13 mouse cellular contexts compared by ENCODE assay signal in genomic region chr14:121220040-121220322, GRCm38 (mm10).
A peak's percentile ranks its signal among the peaks of the same experiment; 100 is the strongest.
DNase-seq lines count a peak whose midpoint lies in the region; ATAC-seq lines count a peak whose summit lies in the region.
"Had no signal": no experiment of that assay in that cellular context is flagged by ENCODE, and none has a peak within 500 bp of the region (broad histone marks: within the 10 kb centered on the region; RNA-seq: fewer than 3 reads in every experiment).

No protein-coding gene starts in this region.

- H3K27ac ChIP-seq in hindbrain, embryonic 15.5 days (replicated peaks) = no peak overlapping the region
- no peak overlapping the region for H3K27ac ChIP-seq in hindbrain, embryonic 14.5 days
- 0 out of 2 replicates have a peak overlapping the region, but pooled peaks have one; percentile 17 for H3K27ac ChIP-seq in embryonic facial prominence, embryonic 12.5 days
- peak overlapping the region; percentile 28; the same call in 1 of the 2 replicates for H3K27ac ChIP-seq in forebrain, embryonic 14.5 days (ENCODE audit: low read depth, low read length)
- no peak overlapping the region for H3K27ac ChIP-seq in midbrain, embryonic 16.5 days (ENCODE audit: low read length)

- H3K4me1 ChIP-seq in hindbrain, embryonic 15.5 days (replicated peaks) = peaks cover 28% of the 10 kb centered on the region
- H3K4me1 ChIP-seq in hindbrain, embryonic 14.5 days (replicated peaks; ENCODE audit: control insufficient read depth, insufficient read depth, low read length) = peaks cover 9% of the 10 kb centered on the region; the same call in 1 of the 2 replicates
- 0 out of 2 replicates have a peak, but pooled peaks cover 11% of the 10 kb centered on the region for H3K4me1 ChIP-seq in embryonic facial prominence, embryonic 12.5 days
- no peaks in the 10 kb centered on the region for H3K4me1 ChIP-seq in forebrain, embryonic 14.5 days (ENCODE audit: control insufficient read depth, insufficient read depth, low read length)
- peaks cover 14% of the 10 kb centered on the region for H3K4me1 ChIP-seq in midbrain, embryonic 16.5 days (ENCODE audit: control insufficient read depth, insufficient read depth, low read length)
- H3K4me1 ChIP-seq: megakaryocyte, embryonic 14.5 days had no signal

- no peak overlapping the region for H3K9ac ChIP-seq in hindbrain, embryonic 15.5 days
- H3K9ac ChIP-seq in hindbrain, embryonic 14.5 days = no peak overlapping the region
- H3K9ac ChIP-seq in embryonic facial prominence, embryonic 12.5 days = no peak overlapping the region
- no peak overlapping the region for H3K9ac ChIP-seq in forebrain, embryonic 14.5 days (ENCODE audit: low read length)
- H3K9ac ChIP-seq in midbrain, embryonic 16.5 days (ENCODE audit: low read depth, low read length) = no peak overlapping the region

- ATAC-seq in hindbrain, embryonic 15.5 days (ENCODE audit: low FRiP score, low read depth) = peak; percentile 43; the same call in 1 of the 2 replicates
- no peak for ATAC-seq in hindbrain, embryonic 14.5 days (ENCODE audit: low FRiP score)
- ATAC-seq in embryonic facial prominence, embryonic 12.5 days (ENCODE audit: insufficient number of reproducible peaks, insufficient read depth, low FRiP score, low TSS enrichment) = no peak
- ATAC-seq in forebrain, embryonic 14.5 days = peak; percentile 35; the same call in 1 of the 2 replicates
- ATAC-seq in midbrain, embryonic 16.5 days = peak; percentile 47; the same call in 1 of the 2 replicates

- no peak for DNase-seq in hindbrain, embryonic 14.5 days (ENCODE audit: low spot score)
- no peak for DNase-seq in forebrain, embryonic 14.5 days (ENCODE audit: low spot score)
- no peak for DNase-seq in urinary bladder, adult 2 months (ENCODE audit: low spot score)
- DNase-seq in left cerebral cortex, adult 9 months (ENCODE audit: low spot score in 2 of 2) = no peak
- DNase-seq in layer of hippocampus, adult 11-12 months (ENCODE audit: low spot score) = no peak
- DNase-seq: thymus, adult 18-20 months had no signal

- H3K4me3 ChIP-seq in hindbrain, embryonic 15.5 days = no peak overlapping the region
- H3K4me3 ChIP-seq in hindbrain, embryonic 14.5 days (replicated peaks; ENCODE audit: low read length) = no peak overlapping the region
- H3K4me3 ChIP-seq in embryonic facial prominence, embryonic 12.5 days = no peak overlapping the region
- H3K4me3 ChIP-seq in forebrain, embryonic 14.5 days (ENCODE audit: low read depth, low read length) = no peak overlapping the region
- no peak overlapping the region for H3K4me3 ChIP-seq in midbrain, embryonic 16.5 days (ENCODE audit: low read depth, low read length)
- H3K4me3 ChIP-seq: layer of hippocampus, adult 2 months; megakaryocyte, embryonic 14.5 days had no signal

- H3K9me3 ChIP-seq in hindbrain, embryonic 15.5 days = no peaks in the 10 kb centered on the region
- no peaks in the 10 kb centered on the region for H3K9me3 ChIP-seq in hindbrain, embryonic 14.5 days (ENCODE audit: control insufficient read depth, low read length)
- H3K9me3 ChIP-seq in embryonic facial prominence, embryonic 12.5 days = no peaks in the 10 kb centered on the region
- no peaks in the 10 kb centered on the region for H3K9me3 ChIP-seq in forebrain, embryonic 14.5 days (replicated peaks; ENCODE audit: control insufficient read depth, low read length)
- no peaks in the 10 kb centered on the region for H3K9me3 ChIP-seq in midbrain, embryonic 16.5 days (replicated peaks; ENCODE audit: control insufficient read depth, low read length, poor library complexity, severe bottlenecking)

- 100% methylated on average over 1 of the region's 1 CpGs for WGBS in hindbrain, embryonic 15.5 days
- WGBS in hindbrain, embryonic 14.5 days = 90% methylated on average over 1 of the region's 1 CpGs
- 100% methylated on average over 1 of the region's 1 CpGs for WGBS in embryonic facial prominence, embryonic 12.5 days
- 100% methylated on average over 1 of the region's 1 CpGs for WGBS in forebrain, embryonic 14.5 days
- 100% methylated on average over 1 of the region's 1 CpGs for WGBS in midbrain, embryonic 16.5 days

- H3K36me3 ChIP-seq in hindbrain, embryonic 15.5 days = peaks cover 27% of the 10 kb centered on the region
- peaks cover 12% of the 10 kb centered on the region for H3K36me3 ChIP-seq in hindbrain, embryonic 14.5 days (replicated peaks; ENCODE audit: control insufficient read depth, insufficient read depth)
- peaks cover 37% of the 10 kb centered on the region for H3K36me3 ChIP-seq in embryonic facial prominence, embryonic 12.5 days
- H3K36me3 ChIP-seq in forebrain, embryonic 14.5 days (ENCODE audit: control insufficient read depth, insufficient read depth, low read length) = peaks cover 9% of the 10 kb centered on the region; the same call in 1 of the 2 replicates
- peaks cover 2% of the 10 kb centered on the region for H3K36me3 ChIP-seq in midbrain, embryonic 16.5 days (ENCODE audit: control insufficient read depth, insufficient read depth, low read length)

- no peak overlapping the region for H3K4me2 ChIP-seq in hindbrain, embryonic 15.5 days
- no peak overlapping the region for H3K4me2 ChIP-seq in hindbrain, embryonic 14.5 days (replicated peaks)
- no peak overlapping the region for H3K4me2 ChIP-seq in embryonic facial prominence, embryonic 12.5 days (replicated peaks)
- no peak overlapping the region for H3K4me2 ChIP-seq in forebrain, embryonic 14.5 days (ENCODE audit: low read length)
- H3K4me2 ChIP-seq in midbrain, embryonic 16.5 days (ENCODE audit: low read length) = no peak overlapping the region
- H3K4me2 ChIP-seq: heart, embryonic 11.5 days; liver, embryonic 11.5 days had no signal

- H3K27me3 ChIP-seq in hindbrain, embryonic 15.5 days = no peaks in the 10 kb centered on the region
- no peaks in the 10 kb centered on the region for H3K27me3 ChIP-seq in hindbrain, embryonic 14.5 days (ENCODE audit: control insufficient read depth, insufficient read depth, low read length)
- no peaks in the 10 kb centered on the region for H3K27me3 ChIP-seq in embryonic facial prominence, embryonic 12.5 days
- no peaks in the 10 kb centered on the region for H3K27me3 ChIP-seq in forebrain, embryonic 14.5 days (replicated peaks; ENCODE audit: control insufficient read depth, insufficient read depth, low read length)
- no peaks in the 10 kb centered on the region for H3K27me3 ChIP-seq in midbrain, embryonic 16.5 days (ENCODE audit: control insufficient read depth, insufficient read depth, low read depth, low read length)
- H3K27me3 ChIP-seq: megakaryocyte, embryonic 14.5 days had no signal

Comparison
In these comparisons a context has a peak if more than half of its experiments do, and no peak if none do; other contexts are left out.
1. ATAC-seq: peak in hindbrain, embryonic 15.5 days (single experiment), forebrain, embryonic 14.5 days (single experiment) and midbrain, embryonic 16.5 days (single experiment); none in hindbrain, embryonic 14.5 days (single experiment) and embryonic facial prominence, embryonic 12.5 days (single experiment).
2. H3K27ac ChIP-seq: peak in embryonic facial prominence, embryonic 12.5 days (single experiment) and forebrain, embryonic 14.5 days (single experiment); none in hindbrain, embryonic 15.5 days (single experiment), hindbrain, embryonic 14.5 days (single experiment) and midbrain, embryonic 16.5 days (single experiment).